ENCODE assay signal across 19 mouse cellular contexts in genomic region chr3:18453986-18454291, GRCm38 (mm10).
DNase-seq lines count a peak whose midpoint lies in the region; ATAC-seq and TF ChIP-seq lines count a peak whose summit lies in the region.
"Had no signal": no experiment of that assay in that cellular context is flagged by ENCODE, and none has a peak within 500 bp of the region (broad histone marks: within the 10 kb centered on the region; RNA-seq: fewer than 3 reads in every experiment).

No protein-coding gene starts in this region.

- H3K4me1 ChIP-seq in forebrain, embryonic 11.5 days (replicated peaks; ENCODE audit: control insufficient read depth, insufficient read depth, low read length), result no peaks in the 10 kb centered on the region
- H3K4me1 ChIP-seq in hindbrain, embryonic 13.5 days (replicated peaks), result 0 out of 2 replicates have a peak, but pooled peaks cover 3% of the 10 kb centered on the region
- H3K4me1 ChIP-seq in midbrain, embryonic 16.5 days (ENCODE audit: control insufficient read depth, insufficient read depth, low read length), result no peaks in the 10 kb centered on the region
- H3K4me1 ChIP-seq in liver, embryonic 11.5 days (replicated peaks; ENCODE audit: control insufficient read depth, insufficient read depth, low read length), result no peaks in the 10 kb centered on the region
- H3K4me1 ChIP-seq: embryonic facial prominence, embryonic 12.5 days; heart, embryonic 15.5 days; limb, embryonic 12.5 days had no signal

- no peak overlapping the region for H3K4me3 ChIP-seq in forebrain, embryonic 11.5 days (ENCODE audit: low read depth, low read length)
- H3K4me3 ChIP-seq in hindbrain, embryonic 13.5 days, result no peak overlapping the region
- no peak overlapping the region for H3K4me3 ChIP-seq in midbrain, embryonic 16.5 days (ENCODE audit: low read depth, low read length)
- no peak overlapping the region for H3K4me3 ChIP-seq in liver, embryonic 11.5 days (ENCODE audit: low read depth, low read length)
- H3K4me3 ChIP-seq: embryonic facial prominence, embryonic 12.5 days; heart, embryonic 15.5 days; limb, embryonic 12.5 days had no signal

- DNase-seq in brain, embryonic 14.5 days (ENCODE audit: low read depth), result peak; percentile 85
- no peak for DNase-seq in forebrain, embryonic 11.5 days (ENCODE audit: low spot score)
- no peak for DNase-seq in liver, embryonic 11.5 days (ENCODE audit: low spot score)
- DNase-seq in gastrocnemius, postnatal 36 days, result no peak
- DNase-seq in spleen, postnatal 14 days (ENCODE audit: low spot score in 2 of 2), result no peak
- DNase-seq: adrenal gland, postnatal 14 days; cerebellum, adult 9-10 months; layer of hippocampus, adult 9-11 months; thymus, adult 18-20 months had no signal

- no peak for TF ChIP-seq POLR2A in brain, embryonic 14.5 days (IDR thresholded peaks at IDR 0.05; ENCODE audit: borderline replicate concordance, extremely low read depth, insufficient read depth, insufficient read length, poor library complexity, severe bottlenecking)

- intact Hi-C loops in gastrocnemius, postnatal 36 days (cut with DNase I), result no loop called here

- no peaks in the 10 kb centered on the region for H3K27me3 ChIP-seq in forebrain, embryonic 11.5 days (ENCODE audit: control insufficient read depth, insufficient read depth, low read length)
- no peaks in the 10 kb centered on the region for H3K27me3 ChIP-seq in hindbrain, embryonic 13.5 days
- H3K27me3 ChIP-seq in midbrain, embryonic 16.5 days (ENCODE audit: control insufficient read depth, insufficient read depth, low read depth, low read length), result no peaks in the 10 kb centered on the region
- H3K27me3 ChIP-seq in liver, embryonic 11.5 days (replicated peaks; ENCODE audit: control insufficient read depth, insufficient read depth, low read length), result no peaks in the 10 kb centered on the region
- H3K27me3 ChIP-seq: embryonic facial prominence, embryonic 12.5 days; heart, embryonic 15.5 days; limb, embryonic 12.5 days; Patski had no signal

- peak; percentile 84 for ATAC-seq in forebrain, embryonic 11.5 days (replicated peaks; ENCODE audit: low FRiP score)
- ATAC-seq in hindbrain, embryonic 13.5 days (ENCODE audit: low FRiP score), result peak; percentile 55
- ATAC-seq in midbrain, embryonic 16.5 days, result 0 out of 2 replicates have a peak, but pooled peaks have one; percentile 36
- no peak for ATAC-seq in liver, embryonic 11.5 days (replicated peaks; ENCODE audit: low FRiP score)
- ATAC-seq: activated CD4-positive, CD25-positive, alpha-beta regulatory T cell, adult 4 months; intestine, postnatal 0 days; lung, postnatal 0 days; Patski had no signal

- H3K9me3 ChIP-seq in forebrain, embryonic 11.5 days (ENCODE audit: control insufficient read depth, low read length), result no peaks in the 10 kb centered on the region
- no peaks in the 10 kb centered on the region for H3K9me3 ChIP-seq in hindbrain, embryonic 13.5 days
- no peaks in the 10 kb centered on the region for H3K9me3 ChIP-seq in midbrain, embryonic 16.5 days (replicated peaks; ENCODE audit: control insufficient read depth, low read length, poor library complexity, severe bottlenecking)
- H3K9me3 ChIP-seq in liver, embryonic 11.5 days (ENCODE audit: control insufficient read depth, low read length), result no peaks in the 10 kb centered on the region
- H3K9me3 ChIP-seq: embryonic facial prominence, embryonic 12.5 days; heart, embryonic 15.5 days; limb, embryonic 12.5 days had no signal

- WGBS in forebrain, embryonic 11.5 days, result 27% methylated on average over 2 of the region's 2 CpGs
- 32% methylated on average over 2 of the region's 2 CpGs for WGBS in hindbrain, embryonic 13.5 days
- whole genome bisulfite sequencing in midbrain, embryonic 16.5 days, result 15% methylated on average over 2 of the region's 2 CpGs
- 88% methylated on average over 2 of the region's 2 CpGs for WGBS in liver, embryonic 11.5 days

- no peak overlapping the region; the same call in 1 of the 2 replicates for H3K27ac ChIP-seq in forebrain, embryonic 11.5 days (ENCODE audit: low read depth, low read length)
- no peak overlapping the region for H3K27ac ChIP-seq in hindbrain, embryonic 13.5 days
- H3K27ac ChIP-seq in midbrain, embryonic 16.5 days (ENCODE audit: low read length), result no peak overlapping the region
- no peak overlapping the region for H3K27ac ChIP-seq in liver, embryonic 11.5 days (ENCODE audit: low read depth, low read length)
- H3K27ac ChIP-seq: embryonic facial prominence, embryonic 12.5 days; heart, embryonic 15.5 days; limb, embryonic 12.5 days; liver, embryonic 14.5 days had no signal

- no peak for TF ChIP-seq CTCF in brain, embryonic 14.5 days (IDR thresholded peaks at IDR 0.05; ENCODE audit: borderline replicate concordance, extremely low read depth, insufficient read depth, insufficient read length)

- H3K36me3 ChIP-seq in forebrain, embryonic 11.5 days (ENCODE audit: control insufficient read depth, insufficient read depth, low read length), result no peaks in the 10 kb centered on the region
- no peaks in the 10 kb centered on the region for H3K36me3 ChIP-seq in hindbrain, embryonic 13.5 days
- H3K36me3 ChIP-seq in midbrain, embryonic 16.5 days (ENCODE audit: control insufficient read depth, insufficient read depth, low read length), result no peaks in the 10 kb centered on the region
- H3K36me3 ChIP-seq in liver, embryonic 11.5 days (ENCODE audit: control insufficient read depth, insufficient read depth, low read length), result no peaks in the 10 kb centered on the region
- H3K36me3 ChIP-seq: embryonic facial prominence, embryonic 12.5 days; heart, embryonic 15.5 days; limb, embryonic 12.5 days had no signal

- H3K9ac ChIP-seq in forebrain, embryonic 11.5 days (ENCODE audit: low read length), result no peak overlapping the region
- H3K9ac ChIP-seq in hindbrain, embryonic 13.5 days, result no peak overlapping the region
- no peak overlapping the region for H3K9ac ChIP-seq in midbrain, embryonic 16.5 days (ENCODE audit: low read depth, low read length)
- no peak overlapping the region for H3K9ac ChIP-seq in liver, embryonic 11.5 days (ENCODE audit: low read depth, low read length)
- H3K9ac ChIP-seq: embryonic facial prominence, embryonic 12.5 days; heart, embryonic 15.5 days; limb, embryonic 12.5 days; liver, embryonic 14.5 days had no signal

- no peak overlapping the region for H3K4me2 ChIP-seq in forebrain, embryonic 11.5 days (ENCODE audit: low read depth, low read length, severe bottlenecking)
- H3K4me2 ChIP-seq in hindbrain, embryonic 13.5 days, result no peak overlapping the region
- no peak overlapping the region for H3K4me2 ChIP-seq in midbrain, embryonic 16.5 days (ENCODE audit: low read length)
- H3K4me2 ChIP-seq in liver, embryonic 11.5 days, result no peak overlapping the region
- H3K4me2 ChIP-seq: embryonic facial prominence, embryonic 12.5 days; heart, embryonic 15.5 days; limb, embryonic 12.5 days had no signal
